In the genomic region with DNA sequence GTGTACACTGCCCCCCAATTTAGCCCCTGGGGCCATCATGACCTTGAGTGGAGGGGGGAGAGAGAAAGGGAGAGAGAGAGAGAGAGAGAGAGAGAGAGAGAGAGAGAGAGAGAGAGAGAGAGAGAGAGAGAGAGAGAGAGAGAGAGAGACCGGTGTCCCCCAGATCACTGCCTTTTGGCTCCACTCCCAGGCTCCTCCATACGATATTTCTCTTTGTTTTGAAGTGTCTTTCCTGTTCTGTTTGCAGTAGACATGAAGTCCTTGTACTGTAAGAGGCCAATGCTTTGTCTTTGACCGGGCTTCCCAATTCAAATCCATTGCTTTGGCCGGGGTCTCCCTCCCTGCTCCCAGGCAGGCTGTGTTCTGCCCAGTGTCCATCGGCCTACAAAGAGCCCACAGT, we compare ENCODE assay signal across 17 mouse cellular contexts. TPM values are rescaled to one million over a fixed set of nuclear protein-coding genes. Genes with fewer than 3 reads are reported as not detected.
"Had no signal": no experiment of that assay in that cellular context is flagged by ENCODE, and none has a peak within 500 bp of the region (broad histone marks: within the 10 kb centered on the region; RNA-seq: fewer than 3 reads in every experiment).

No protein-coding gene starts in this region.

- H3K4me1 ChIP-seq: liver, embryonic 13.5 days; liver, embryonic 15.5 days; megakaryocyte, embryonic 14.5 days; midbrain, embryonic 13.5 days; midbrain, embryonic 15.5 days; neural tube, embryonic 12.5 days; stomach, embryonic 15.5 days had no signal

- H3K27me3 ChIP-seq: liver, embryonic 13.5 days; midbrain, embryonic 15.5 days; neural tube, embryonic 12.5 days; stomach, embryonic 15.5 days had no signal

- H3K4me3 ChIP-seq: liver, embryonic 13.5 days; liver, embryonic 15.5 days; megakaryocyte, embryonic 14.5 days; midbrain, embryonic 13.5 days; midbrain, embryonic 15.5 days; neural tube, embryonic 12.5 days; stomach, embryonic 15.5 days had no signal

- DNase-seq: liver, embryonic 13.5 days; liver, postnatal 0 days; lung, adult 2 months; lung, postnatal 14 days; lung, postnatal 36 days; right cerebral cortex, postnatal 14 days; thymus, adult 2 months; thymus, postnatal 25 days; thymus, postnatal 4 days had no signal

- H3K27ac ChIP-seq: liver, embryonic 13.5 days; liver, embryonic 15.5 days; macrophage; midbrain, embryonic 13.5 days; midbrain, embryonic 15.5 days; neural tube, embryonic 12.5 days; stomach, embryonic 15.5 days; stomach, postnatal 0 days had no signal

- ATAC-seq: liver, postnatal 0 days; midbrain, embryonic 13.5 days; midbrain, embryonic 15.5 days had no signal

- H3K36me3 ChIP-seq: liver, embryonic 13.5 days; liver, embryonic 15.5 days; midbrain, embryonic 13.5 days; midbrain, embryonic 15.5 days; neural tube, embryonic 12.5 days; stomach, embryonic 15.5 days had no signal

- H3K9ac ChIP-seq: liver, embryonic 13.5 days; liver, embryonic 15.5 days; liver, postnatal 0 days; midbrain, embryonic 13.5 days; midbrain, embryonic 15.5 days; neural tube, embryonic 12.5 days; stomach, embryonic 15.5 days had no signal

- H3K4me2 ChIP-seq: liver, embryonic 13.5 days; liver, embryonic 15.5 days; midbrain, embryonic 13.5 days; midbrain, embryonic 15.5 days; neural tube, embryonic 12.5 days; stomach, embryonic 15.5 days had no signal

- H3K9me3 ChIP-seq: liver, embryonic 13.5 days; liver, embryonic 15.5 days; megakaryocyte, embryonic 14.5 days; midbrain, embryonic 13.5 days; midbrain, embryonic 15.5 days; neural tube, embryonic 12.5 days; stomach, embryonic 15.5 days had no signal

RNA-seq across cellular contexts. Expression of gene Rasd2, which starts 8.9 kb away (rescaled TPM):
- polyA plus RNA-seq: liver, embryonic 13.5 days; liver, embryonic 15.5 days had no signal
